Mouse (Mus musculus) bone marrow macrophage, adult 2 months (primary cell): ENCODE data around the gene Gba. TPM values are rescaled to one million over a fixed set of nuclear protein-coding genes. Genes with fewer than 3 reads are reported as not detected.
A peak's percentile ranks its signal among the peaks of the same experiment; 100 is the strongest.

Experiments used
- H3K27ac ChIP-seq: 2 replicates; pipeline ENCODE4 v1.5.1; 2012; ENCODE audit warnings: low read depth, low read length; ENCODE audit not compliant: insufficient read depth
- H3K4me1 ChIP-seq: 2 replicates; pipeline ENCODE4 v1.6.1; 2012; ENCODE audit warnings: low read length; ENCODE audit not compliant: control insufficient read depth, insufficient read depth
- H3K4me3 ChIP-seq: 2 replicates; pipeline ENCODE4 v1.5.1; 2012; ENCODE audit warnings: mild to moderate bottlenecking, low read length, moderate library complexity; ENCODE audit not compliant: insufficient read depth
- CTCF ChIP-seq: IDR thresholded peaks from 2 replicates; pipeline ENCODE4 v1.5.1; 2012; ENCODE audit warnings: low read depth, mild to moderate bottlenecking, low read length, moderate library complexity
- POLR2A ChIP-seq: IDR thresholded peaks from 2 replicates; pipeline ENCODE4 v1.6.1; 2012; ENCODE audit warnings: mild to moderate bottlenecking, low read depth, low read length, borderline replicate concordance
- polyA plus RNA-seq: library from polyadenylated mRNA; stranded (reverse); fragments of >200 nt; gene quantifications from 2 replicates; pipeline ENCODE4 v1.2.4, GENCODE M21; 2012; ENCODE audit not compliant: missing spikeins, insufficient read depth, insufficient read length

Gene Gba
- polyA plus RNA-seq, 1 experiment, result 141 TPM

- H3K4me1 ChIP-seq, result peaks cover 5% of the 10 kb centered on the region; the same call in 1 of the 2 replicates
- H3K4me3 ChIP-seq, result no peak overlapping the region
- TF ChIP-seq CTCF (no peak), POLR2A (no peak)
Observed at GRCm38 (mm10) chr3:89225918-89226317, 23.2 kb downstream of the Gba start.

GRCm38 (mm10) chr3:89226361-89226760, 23.6 kb downstream of the Gba start:
- no peak overlapping the region for H3K27ac ChIP-seq

More at GRCm38 (mm10) chr3:89225918-89226317, 23.2 kb downstream of the Gba start:
- no peak overlapping the region for H3K27ac ChIP-seq

GRCm38 (mm10) chr3:89226900-89227299, 24.2 kb downstream of the Gba start, which contains the start of gene Mtx1:
Gene Mtx1, minus strand, starts transcription at chr3:89227088.
- peak within 1 kb of the TSS; percentile 64 for H3K4me3 ChIP-seq
- peaks cover 7% of the 10 kb centered on the region; the same call in 1 of the 2 replicates for H3K4me1 ChIP-seq
- H3K27ac ChIP-seq, result no peak within 1 kb of the TSS
- TF ChIP-seq CTCF, result no peak
- TF ChIP-seq POLR2A, result no peak

More at GRCm38 (mm10) chr3:89226361-89226760, 23.6 kb downstream of the Gba start:
- Histone ChIP-seq H3K4me1 (peaks cover 7% of the 10 kb centered on the region; the same call in 1 of the 2 replicates), H3K4me3 (no peak overlapping the region)
- TF ChIP-seq POLR2A (no peak), CTCF (no peak)

GRCm38 (mm10) chr3:89227307-89228179, 24.8 kb downstream of the Gba start:
- no peak overlapping the region for H3K27ac ChIP-seq
- peak overlapping the region; percentile 64 for H3K4me3 ChIP-seq
- no peak for TF ChIP-seq CTCF
- no peak for TF ChIP-seq POLR2A
- H3K4me1 ChIP-seq, result peaks cover 7% of the 10 kb centered on the region; the same call in 1 of the 2 replicates

- peaks cover 12% of the 10 kb centered on the region for H3K4me1 ChIP-seq
- TF ChIP-seq POLR2A, result no peak
- peak; percentile 96 for TF ChIP-seq CTCF
- no peak overlapping the region for H3K27ac ChIP-seq
- H3K4me3 ChIP-seq, result peak overlapping the region; percentile 64
Observed at GRCm38 (mm10) chr3:89228180-89228549, 25.4 kb downstream of the Gba start.

- Histone ChIP-seq H3K4me1 (peaks cover 17% of the 10 kb centered on the region), H3K4me3 (peak within 1 kb of the TSS; percentile 64), H3K27ac (no peak within 1 kb of the TSS)
- TF ChIP-seq CTCF, result no peak
- TF ChIP-seq POLR2A, result no peak
Observed at GRCm38 (mm10) chr3:89228836-89229235, 26.1 kb downstream of the Gba start, which contains the start of gene Muc1. Gene Muc1, plus strand, starts transcription at chr3:89229057.

- Histone ChIP-seq H3K27ac (no peak overlapping the region), H3K4me3 (no peak overlapping the region), H3K4me1 (peaks cover 21% of the 10 kb centered on the region)
- TF ChIP-seq POLR2A, result no peak
- TF ChIP-seq CTCF, result no peak
Observed at GRCm38 (mm10) chr3:89229276-89229675, 26.5 kb downstream of the Gba start.

GRCm38 (mm10) chr3:89230561-89230960, 27.8 kb downstream of the Gba start:
- no peak for TF ChIP-seq POLR2A
- no peak for TF ChIP-seq CTCF
- no peak overlapping the region for H3K4me3 ChIP-seq
- H3K27ac ChIP-seq, result no peak overlapping the region
- H3K4me1 ChIP-seq, result peaks cover 25% of the 10 kb centered on the region

- Histone ChIP-seq H3K4me1 (peaks cover 25% of the 10 kb centered on the region), H3K4me3 (no peak overlapping the region), H3K27ac (no peak overlapping the region)
- TF ChIP-seq POLR2A (no peak), CTCF (no peak)
Observed at GRCm38 (mm10) chr3:89231345-89231744, 28.6 kb downstream of the Gba start.

GRCm38 (mm10) chr3:89231772-89232275, 29.1 kb downstream of the Gba start:
- no peak overlapping the region for H3K27ac ChIP-seq
- TF ChIP-seq POLR2A, result no peak
- TF ChIP-seq CTCF, result no peak

More at GRCm38 (mm10) chr3:89231772-89232275, 29.1 kb downstream of the Gba start:
- H3K4me1 ChIP-seq, result peaks cover 25% of the 10 kb centered on the region
- no peak overlapping the region for H3K4me3 ChIP-seq
